Mouse (Mus musculus): ENCODE measurements around the gene Barx1. TPM values are rescaled to one million over a fixed set of nuclear protein-coding genes. Genes with fewer than 3 reads are reported as not detected.

Gene Barx1
- polyA plus RNA-seq, 1 experiment from 2014 or later = 0.14 TPM

DNA sequence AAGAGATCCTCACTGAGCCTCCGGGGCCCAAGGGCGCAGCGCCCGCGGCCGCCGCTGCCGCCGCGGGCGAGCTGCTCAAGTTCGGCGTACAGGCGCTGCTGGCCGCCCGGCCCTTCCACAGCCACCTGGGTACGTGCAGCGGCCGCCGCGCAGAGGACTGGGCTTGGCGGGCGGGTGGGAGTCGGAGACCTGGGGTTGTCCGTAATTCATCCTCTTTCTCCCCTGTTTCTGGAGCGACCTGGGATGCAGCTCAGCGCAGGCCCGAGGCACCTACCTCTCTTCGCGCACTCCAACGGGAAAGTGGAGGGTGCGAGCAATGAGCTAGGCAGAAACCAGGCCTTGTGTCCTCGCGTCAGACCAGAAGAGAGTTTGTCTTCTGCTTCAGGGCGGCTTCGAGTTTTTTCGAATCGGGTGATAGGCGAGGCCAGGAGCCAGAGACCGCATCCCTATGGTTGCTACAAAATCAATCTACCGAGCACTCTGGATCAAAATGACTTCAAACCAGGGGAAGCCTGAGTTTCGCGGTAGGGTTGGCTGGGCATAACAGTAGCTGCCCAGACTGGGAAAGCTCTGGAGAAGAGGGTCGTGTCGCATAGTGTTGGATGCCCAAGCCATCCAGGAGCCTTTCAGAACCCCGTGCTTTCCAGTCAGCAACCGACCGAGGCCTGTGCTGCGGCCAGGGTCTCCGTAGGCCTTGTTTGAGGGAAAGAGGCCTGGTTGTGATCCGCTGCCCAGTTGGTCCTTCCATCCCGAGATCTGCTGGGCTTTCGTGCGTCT is 601 bp downstream of the Barx1 start:
- H3K9me3 ChIP-seq (replicated peaks) = no peaks in the 10 kb centered on the region
- no peak for ATAC-seq (ENCODE audit: low FRiP score)
- 2% methylated on average over 53 of the region's 54 CpGs for WGBS

DNA sequence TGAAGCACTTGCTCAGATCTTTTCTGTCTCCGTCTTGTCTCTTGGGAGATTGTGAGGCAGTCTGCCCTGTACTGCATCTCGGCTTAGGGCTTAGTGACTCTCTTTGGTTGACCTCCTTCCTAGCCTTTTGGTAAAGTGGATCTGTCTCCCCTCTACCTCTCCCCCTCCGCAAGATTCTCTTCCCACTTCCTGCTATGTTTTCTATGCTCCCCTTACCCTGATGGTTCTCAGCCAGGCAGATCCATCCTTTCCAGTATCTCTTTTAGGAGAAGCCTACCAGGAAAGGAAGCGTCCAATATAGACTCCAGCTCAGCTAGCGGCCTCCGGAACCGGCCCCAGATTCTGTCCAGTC is 1.2 kb downstream of the Barx1 start:
- Histone ChIP-seq H3K9ac (replicated peaks) (no peak overlapping the region), H3K4me1 (peaks cover 27% of the 10 kb centered on the region), H3K4me2 (no peak overlapping the region), H3K36me3 (no peaks in the 10 kb centered on the region), H3K27me3 (replicated peaks) (peaks cover 90% of the 10 kb centered on the region), H3K4me3 (replicated peaks) (no peak overlapping the region), H3K9me3 (replicated peaks) (no peaks in the 10 kb centered on the region), H3K27ac (replicated peaks) (no peak overlapping the region)
- WGBS = 10% methylated on average over 7 of the region's 7 CpGs
- no peak for ATAC-seq (ENCODE audit: low FRiP score)

More for the DNA sequence above, 601 bp downstream of the Barx1 start:
- H3K4me1 ChIP-seq = peaks cover 22% of the 10 kb centered on the region
- peak overlapping the region; percentile 32 for H3K4me3 ChIP-seq (replicated peaks)
- H3K36me3 ChIP-seq = no peaks in the 10 kb centered on the region
- H3K4me2 ChIP-seq = peak overlapping the region; percentile 61
- no peak overlapping the region for H3K9ac ChIP-seq (replicated peaks)
- peaks cover 91% of the 10 kb centered on the region for H3K27me3 ChIP-seq (replicated peaks)
- no peak overlapping the region for H3K27ac ChIP-seq (replicated peaks)

DNA sequence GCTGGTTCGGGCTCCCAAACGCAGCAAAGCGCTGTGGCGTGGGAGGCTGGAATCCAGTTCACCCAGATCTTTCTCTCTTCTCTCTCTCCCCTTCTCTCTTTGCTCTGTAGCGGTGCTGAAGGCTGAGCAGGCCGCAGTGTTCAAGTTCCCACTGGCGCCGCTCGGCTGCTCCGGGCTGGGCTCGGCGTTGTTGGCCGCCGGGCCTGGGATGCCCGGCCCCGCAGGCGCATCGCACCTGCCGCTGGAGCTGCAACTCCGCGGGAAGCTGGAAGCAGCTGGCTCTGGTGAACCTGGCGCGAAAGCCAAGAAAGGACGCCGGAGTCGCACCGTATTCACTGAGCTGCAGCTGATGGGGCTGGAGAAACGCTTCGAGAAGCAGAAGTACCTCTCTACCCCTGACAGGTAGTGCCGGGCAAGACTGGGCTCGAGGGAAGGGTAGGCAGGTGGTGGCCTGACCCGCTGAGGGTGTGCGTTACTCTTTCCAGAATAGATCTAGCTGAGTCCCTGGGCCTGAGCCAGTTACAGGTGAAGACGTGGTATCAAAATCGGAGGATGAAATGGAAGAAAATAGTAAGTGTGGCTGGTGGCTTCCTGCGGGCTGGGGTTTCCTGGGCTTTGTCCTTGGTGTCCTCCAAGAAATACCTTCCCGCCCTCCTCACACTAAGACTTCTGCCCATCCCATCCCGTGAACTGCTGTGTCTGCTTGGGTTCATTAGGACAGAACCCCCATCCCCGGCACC is 2.3 kb downstream of the Barx1 start:
- no peak overlapping the region for H3K4me3 ChIP-seq (replicated peaks)

DNA sequence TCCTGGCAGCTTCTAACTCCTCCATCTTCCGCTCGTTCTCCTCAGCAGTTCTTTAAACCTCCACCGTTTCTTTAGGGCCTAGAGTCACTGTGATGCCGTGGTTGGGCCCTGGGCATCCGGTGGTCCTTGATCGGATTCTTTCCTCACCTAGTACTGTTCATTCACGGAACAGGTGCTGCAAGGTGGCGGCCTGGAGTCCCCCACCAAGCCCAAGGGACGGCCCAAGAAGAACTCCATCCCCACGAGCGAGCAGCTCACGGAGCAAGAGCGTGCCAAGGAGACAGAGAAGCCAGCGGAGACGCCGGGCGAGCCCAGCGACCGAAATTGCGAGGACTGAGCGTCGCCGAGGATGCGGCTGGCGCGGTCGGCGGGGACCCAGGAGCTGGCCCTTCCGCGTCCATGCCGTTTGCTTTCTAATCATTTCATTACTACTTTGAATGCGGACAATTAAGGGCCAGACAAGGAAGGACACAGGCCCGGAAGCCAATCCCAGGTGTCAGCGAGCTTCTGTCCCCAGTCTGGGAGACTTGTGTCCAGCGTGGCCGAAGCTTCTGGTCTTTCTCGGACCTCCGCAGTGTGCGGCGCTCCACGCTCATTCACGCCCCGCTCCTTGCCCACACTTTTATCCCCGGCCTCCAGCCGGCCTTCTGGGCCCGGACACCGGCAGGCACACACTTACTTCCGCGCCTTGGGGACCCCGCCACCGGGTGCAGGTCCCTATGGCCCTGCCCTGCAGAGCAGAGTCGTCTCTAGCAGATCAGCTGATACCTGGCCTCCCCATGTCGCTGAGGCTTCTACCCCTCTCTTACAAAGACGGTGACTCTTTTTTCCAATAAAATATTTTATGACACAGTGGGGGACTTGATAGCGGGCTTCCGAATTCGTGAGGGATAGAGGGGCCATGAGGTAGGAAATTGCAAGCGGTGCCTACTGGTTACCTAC is 3.1 kb downstream of the Barx1 start:
- 1% methylated on average over 58 of the region's 58 CpGs for WGBS
- Histone ChIP-seq H3K4me2 (no peak overlapping the region), H3K36me3 (no peaks in the 10 kb centered on the region), H3K9ac (replicated peaks) (no peak overlapping the region), H3K27me3 (replicated peaks) (peaks cover 89% of the 10 kb centered on the region), H3K4me1 (peaks cover 32% of the 10 kb centered on the region), H3K27ac (replicated peaks) (no peak overlapping the region), H3K4me3 (replicated peaks) (no peak overlapping the region), H3K9me3 (replicated peaks) (no peaks in the 10 kb centered on the region)
- no peak for ATAC-seq (ENCODE audit: low FRiP score)

More for the DNA sequence above, 2.3 kb downstream of the Barx1 start:
- Histone ChIP-seq H3K36me3 (no peaks in the 10 kb centered on the region), H3K4me2 (no peak overlapping the region), H3K4me1 (peaks cover 32% of the 10 kb centered on the region), H3K27ac (replicated peaks) (no peak overlapping the region), H3K9me3 (replicated peaks) (no peaks in the 10 kb centered on the region), H3K27me3 (replicated peaks) (peaks cover 91% of the 10 kb centered on the region), H3K9ac (replicated peaks) (no peak overlapping the region)
- no peak for ATAC-seq (ENCODE audit: low FRiP score)
- 1% methylated on average over 39 of the region's 39 CpGs for whole genome bisulfite sequencing

DNA sequence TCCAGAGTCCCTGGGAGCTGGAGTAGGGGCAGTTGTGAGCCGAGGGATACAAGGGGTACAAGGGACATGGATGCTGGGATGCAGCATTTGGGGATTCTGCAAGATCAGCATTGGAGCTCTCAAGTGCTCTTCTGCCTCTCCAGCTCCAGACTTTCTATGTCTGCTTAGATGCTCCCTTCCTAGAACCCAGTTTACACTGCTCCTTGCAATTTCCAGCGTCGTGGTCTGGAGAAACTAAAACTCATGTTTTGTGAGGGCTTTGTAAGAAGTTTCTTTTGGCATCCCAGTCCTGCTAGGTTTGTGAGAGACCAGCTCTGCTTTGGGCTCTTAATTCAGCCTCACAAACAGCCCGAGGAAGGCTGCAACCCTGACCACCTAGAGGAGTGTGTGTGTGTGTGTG is 4.7 kb downstream of the Barx1 start:
- Histone ChIP-seq H3K9me3 (replicated peaks) (no peaks in the 10 kb centered on the region), H3K4me1 (peaks cover 33% of the 10 kb centered on the region), H3K27me3 (replicated peaks) (peaks cover 87% of the 10 kb centered on the region), H3K4me3 (replicated peaks) (no peak overlapping the region), H3K9ac (replicated peaks) (no peak overlapping the region), H3K27ac (replicated peaks) (no peak overlapping the region), H3K36me3 (no peaks in the 10 kb centered on the region), H3K4me2 (no peak overlapping the region)
- 0% methylated on average over 4 of the region's 4 CpGs for WGBS
- no peak for ATAC-seq (ENCODE audit: low FRiP score)

DNA sequence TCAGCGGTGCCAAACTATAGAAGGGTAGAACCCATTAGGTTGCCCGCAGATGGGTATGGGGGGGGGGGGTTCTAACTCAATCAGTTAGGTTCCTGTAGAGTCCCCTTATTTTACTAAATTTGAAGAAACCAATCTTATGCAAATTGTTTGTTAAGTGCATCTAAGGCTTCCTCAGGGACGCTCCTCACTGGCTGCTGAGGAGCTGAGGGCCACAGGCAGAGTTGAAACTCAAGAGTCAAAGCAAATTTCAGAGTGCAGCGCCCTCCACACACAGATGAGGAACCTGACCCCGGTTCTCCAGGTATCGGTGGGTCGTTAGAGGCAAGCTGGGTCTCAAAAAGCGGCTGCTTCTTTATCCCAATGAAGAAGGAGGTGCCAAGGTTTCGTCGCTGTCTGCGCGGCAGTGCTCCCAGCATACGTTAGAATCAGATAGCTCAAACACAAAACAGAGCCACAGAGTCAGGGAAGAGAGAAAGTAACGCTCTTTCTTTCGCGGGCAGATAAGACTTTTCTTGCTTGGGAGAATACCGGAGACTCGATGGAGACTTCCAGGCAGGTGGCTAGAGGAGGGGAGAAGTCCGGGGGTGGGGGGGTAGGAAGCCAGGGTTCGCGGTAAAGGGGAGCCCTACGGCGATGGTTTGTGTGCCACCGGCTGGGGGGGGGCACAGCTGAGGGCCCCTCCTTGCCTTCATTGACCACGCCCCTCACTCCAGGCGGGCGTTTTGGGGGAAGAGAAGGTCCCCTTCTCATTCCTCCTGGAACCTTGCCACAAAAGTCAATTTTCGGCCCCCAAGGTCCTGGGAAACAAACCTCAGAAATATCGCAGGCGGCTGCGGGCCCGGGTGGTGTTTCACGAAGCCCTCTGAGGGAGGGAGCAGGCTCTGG is 5.5 kb downstream of the Barx1 start:
- H3K9ac ChIP-seq (replicated peaks) = no peak overlapping the region
- H3K4me3 ChIP-seq (replicated peaks) = no peak overlapping the region
- H3K4me2 ChIP-seq = peak overlapping the region; percentile 40
- ATAC-seq (ENCODE audit: low FRiP score) = no peak
- no peaks in the 10 kb centered on the region for H3K36me3 ChIP-seq
- under 1% methylated on average over 33 of the region's 33 CpGs for WGBS
- H3K4me1 ChIP-seq = peaks cover 29% of the 10 kb centered on the region
- H3K9me3 ChIP-seq (replicated peaks) = no peaks in the 10 kb centered on the region
- peaks cover 90% of the 10 kb centered on the region for H3K27me3 ChIP-seq (replicated peaks)
- H3K27ac ChIP-seq (replicated peaks) = no peak overlapping the region

DNA sequence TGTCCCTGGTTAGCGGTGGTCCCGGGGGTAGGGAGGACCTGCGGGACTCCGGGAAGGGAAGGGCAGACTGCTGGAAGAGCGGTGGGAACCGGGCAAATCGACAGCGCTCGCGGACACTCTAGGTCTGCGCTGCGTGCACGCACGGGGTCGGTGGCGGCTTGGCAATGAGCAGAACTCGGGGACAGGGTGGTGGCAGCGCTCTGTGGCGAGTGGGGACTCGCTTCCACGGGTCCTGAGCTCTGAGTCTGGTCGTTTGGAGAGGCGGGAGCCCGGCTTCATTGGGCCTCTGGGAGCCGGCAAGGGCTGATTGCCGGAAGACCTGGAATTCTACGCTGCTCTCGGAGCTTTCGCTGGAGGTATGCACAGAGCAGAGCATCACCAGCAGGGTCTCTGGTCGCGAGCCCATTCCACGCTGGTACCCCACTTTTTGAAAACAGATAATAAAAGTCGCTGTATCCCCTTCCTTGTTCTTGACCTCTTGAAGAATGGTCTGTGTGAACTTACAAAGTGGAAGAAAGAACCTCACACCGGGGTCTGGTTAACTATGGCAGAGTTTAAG is 6.3 kb downstream of the Barx1 start:
- Histone ChIP-seq H3K36me3 (no peaks in the 10 kb centered on the region), H3K27me3 (replicated peaks) (peaks cover 90% of the 10 kb centered on the region), H3K27ac (replicated peaks) (no peak overlapping the region), H3K4me3 (replicated peaks) (peak overlapping the region; percentile 19; the same call in 1 of the 2 replicates), H3K4me2 (peak overlapping the region; percentile 40), H3K9ac (replicated peaks) (no peak overlapping the region), H3K9me3 (replicated peaks) (no peaks in the 10 kb centered on the region), H3K4me1 (peaks cover 28% of the 10 kb centered on the region)
- no peak for ATAC-seq (ENCODE audit: low FRiP score)
- WGBS = under 1% methylated on average over 34 of the region's 34 CpGs

DNA sequence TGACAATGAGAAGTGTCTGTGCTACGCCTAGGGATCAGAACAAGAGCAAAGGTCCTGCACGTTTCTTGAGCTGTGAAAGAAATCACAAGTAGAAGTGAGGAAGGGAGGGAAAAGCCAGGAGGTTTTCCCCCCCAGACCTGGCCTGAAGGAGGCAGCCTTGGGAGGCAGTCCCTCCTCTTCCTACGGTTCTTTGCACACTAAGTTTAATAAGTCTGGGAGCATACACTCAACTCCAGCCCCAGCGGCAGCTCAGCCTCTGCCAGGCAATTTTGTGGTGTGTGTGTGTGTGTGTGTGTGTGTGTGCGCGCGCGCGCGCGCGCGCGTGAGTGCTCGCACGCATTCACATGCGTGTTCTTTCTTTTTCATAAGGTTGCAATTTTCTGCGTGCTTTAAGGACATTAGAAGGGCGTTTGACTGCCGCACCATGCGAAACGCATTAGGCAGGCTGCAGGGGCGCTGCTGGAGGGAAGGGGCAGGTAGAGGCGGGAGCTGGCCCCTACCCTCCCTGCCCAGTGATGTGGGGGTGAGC is 9.6 kb downstream of the Barx1 start:
- ATAC-seq (ENCODE audit: low FRiP score) = no peak

DNA sequence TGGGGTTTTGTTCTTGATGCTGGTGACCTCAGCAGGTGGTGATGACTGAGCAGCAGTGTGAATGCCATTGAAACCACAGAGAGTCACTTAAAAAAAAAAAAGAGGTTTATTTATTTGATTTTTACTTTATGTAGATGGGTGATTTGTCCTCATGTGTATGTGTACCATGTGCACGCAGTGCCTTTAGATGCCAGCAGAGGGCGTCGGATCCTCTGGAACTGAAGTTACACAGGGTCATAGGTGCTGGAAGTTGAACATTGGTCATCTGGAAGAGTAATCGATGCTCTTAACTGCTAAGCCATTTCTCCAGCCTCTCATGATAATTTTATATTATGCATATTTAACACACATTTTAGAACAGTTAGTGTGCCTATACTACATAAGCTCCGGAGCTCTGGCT is 11.8 kb downstream of the Barx1 start:
- H3K4me2 ChIP-seq = no peak overlapping the region
- H3K27me3 ChIP-seq (replicated peaks) = peaks cover 75% of the 10 kb centered on the region
- no peak overlapping the region for H3K9ac ChIP-seq (replicated peaks)
- no peaks in the 10 kb centered on the region for H3K9me3 ChIP-seq (replicated peaks)
- WGBS = 82% methylated on average over 5 of the region's 5 CpGs
- no peak overlapping the region for H3K4me3 ChIP-seq (replicated peaks)
- no peaks in the 10 kb centered on the region for H3K36me3 ChIP-seq
- H3K4me1 ChIP-seq = peaks cover 8% of the 10 kb centered on the region
- H3K27ac ChIP-seq (replicated peaks) = no peak overlapping the region
- no peak for ATAC-seq (ENCODE audit: low FRiP score)

More for the DNA sequence above, 9.6 kb downstream of the Barx1 start:
- H3K9me3 ChIP-seq (replicated peaks) = no peaks in the 10 kb centered on the region
- peaks cover 18% of the 10 kb centered on the region for H3K4me1 ChIP-seq
- H3K9ac ChIP-seq (replicated peaks) = no peak overlapping the region
- no peaks in the 10 kb centered on the region for H3K36me3 ChIP-seq
- no peak overlapping the region for H3K27ac ChIP-seq (replicated peaks)
- peak overlapping the region; percentile 23 for H3K4me3 ChIP-seq (replicated peaks)
- peak overlapping the region; percentile 48 for H3K4me2 ChIP-seq
- peaks cover 79% of the 10 kb centered on the region for H3K27me3 ChIP-seq (replicated peaks)
- 1% methylated on average over 24 of the region's 24 CpGs for WGBS

DNA sequence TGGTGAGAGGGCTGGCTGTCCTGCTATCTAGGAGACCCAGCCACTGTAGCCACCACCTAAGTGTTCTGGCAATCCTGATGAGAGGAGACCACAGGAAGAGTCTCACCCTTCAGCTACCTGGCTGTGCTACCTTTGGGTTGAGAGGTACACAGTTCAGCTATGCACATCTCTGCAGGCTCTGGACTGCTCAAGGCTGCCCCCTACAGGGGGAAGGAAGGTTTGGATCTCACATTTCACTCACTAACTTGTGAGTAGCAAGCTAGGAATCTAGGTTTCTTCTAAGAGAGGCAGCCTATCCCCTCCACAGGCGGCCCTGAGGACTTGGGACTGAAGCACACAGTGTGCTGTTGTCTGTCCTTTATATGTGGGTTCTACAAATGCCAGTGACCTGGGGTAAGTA is 16.6 kb downstream of the Barx1 start:
- no peak overlapping the region for H3K9ac ChIP-seq (replicated peaks)
- no peaks in the 10 kb centered on the region for H3K4me1 ChIP-seq
- H3K27ac ChIP-seq (replicated peaks) = no peak overlapping the region
- peaks cover 39% of the 10 kb centered on the region for H3K27me3 ChIP-seq (replicated peaks)
- H3K9me3 ChIP-seq (replicated peaks) = no peaks in the 10 kb centered on the region
- H3K4me2 ChIP-seq = no peak overlapping the region
- WGBS = 52% methylated on average over 1 of the region's 1 CpGs
- no peak for ATAC-seq (ENCODE audit: low FRiP score)
- H3K4me3 ChIP-seq (replicated peaks) = no peak overlapping the region
- H3K36me3 ChIP-seq = no peaks in the 10 kb centered on the region

All from neural tube, embryonic 15.5 days (tissue).